Comparison of ENCODE assay signal across 8 mouse cellular contexts in genomic region chr8:92365241-92365943, GRCm38 (mm10). TPM values are rescaled to one million over a fixed set of nuclear protein-coding genes. Genes with fewer than 3 reads are reported as not detected.
DNase-seq lines count a peak whose midpoint lies in the region; ATAC-seq and TF ChIP-seq lines count a peak whose summit lies in the region.

No protein-coding gene starts in this region.

- peak; percentile 20 for DNase-seq in liver, postnatal 0 days
- no peak for DNase-seq in embryonic facial prominence, embryonic 14.5 days (ENCODE audit: low spot score)
- peak; percentile 41 for DNase-seq in hindbrain, postnatal 0 days (ENCODE audit: low spot score)
- DNase-seq in spleen, postnatal 36 days (ENCODE audit: low spot score in 2 of 2), result no peak
- no peak for DNase-seq in adrenal gland, adult 8-10 months

- TF ChIP-seq EP300 in liver, postnatal 0 days (IDR thresholded peaks at IDR 0.05; ENCODE audit: low read depth), result no peak

- 3% methylated on average over 35 of the region's 36 CpGs for WGBS in liver, postnatal 0 days (ENCODE audit: insufficient replicate concordance)
- 3% methylated on average over 36 of the region's 36 CpGs for WGBS in liver, embryonic 12.5 days (ENCODE audit: insufficient replicate concordance)
- 10% methylated on average over 36 of the region's 36 CpGs for WGBS in embryonic facial prominence, embryonic 14.5 days
- 13% methylated on average over 36 of the region's 36 CpGs for WGBS in hindbrain, postnatal 0 days
- 3% methylated on average over 36 of the region's 36 CpGs for WGBS in neural tube, embryonic 14.5 days

- no peak overlapping the region for H3K4me2 ChIP-seq in liver, postnatal 0 days (ENCODE audit: low read depth, low read length)
- no peak overlapping the region for H3K4me2 ChIP-seq in liver, embryonic 12.5 days
- H3K4me2 ChIP-seq in embryonic facial prominence, embryonic 14.5 days (ENCODE audit: low read depth, low read length), result peak overlapping the region; percentile 57
- H3K4me2 ChIP-seq in hindbrain, postnatal 0 days (ENCODE audit: low read depth, low read length), result peak overlapping the region; percentile 49
- peak overlapping the region; percentile 28; the same call in 1 of the 2 replicates for H3K4me2 ChIP-seq in neural tube, embryonic 14.5 days (ENCODE audit: low read depth, low read length)

- no peaks in the 10 kb centered on the region for H3K4me1 ChIP-seq in liver, postnatal 0 days (ENCODE audit: insufficient read depth)
- peaks cover 9% of the 10 kb centered on the region; the same call in 1 of the 2 replicates for H3K4me1 ChIP-seq in liver, embryonic 12.5 days
- peaks cover 15% of the 10 kb centered on the region; the same call in 1 of the 2 replicates for H3K4me1 ChIP-seq in embryonic facial prominence, embryonic 14.5 days (ENCODE audit: control insufficient read depth, insufficient read depth, low read length)
- peaks cover 6% of the 10 kb centered on the region; the same call in 1 of the 2 replicates for H3K4me1 ChIP-seq in hindbrain, postnatal 0 days (ENCODE audit: insufficient read depth, low read length)
- peaks cover 9% of the 10 kb centered on the region; the same call in 1 of the 2 replicates for H3K4me1 ChIP-seq in neural tube, embryonic 14.5 days (ENCODE audit: control insufficient read depth, insufficient read depth, low read length)

- no peaks in the 10 kb centered on the region for H3K9me3 ChIP-seq in liver, postnatal 0 days (ENCODE audit: low read length)
- no peaks in the 10 kb centered on the region for H3K9me3 ChIP-seq in liver, embryonic 12.5 days (replicated peaks)
- no peaks in the 10 kb centered on the region for H3K9me3 ChIP-seq in embryonic facial prominence, embryonic 14.5 days (ENCODE audit: control insufficient read depth, low read length)
- H3K9me3 ChIP-seq in hindbrain, postnatal 0 days (ENCODE audit: low read length), result no peaks in the 10 kb centered on the region
- no peaks in the 10 kb centered on the region for H3K9me3 ChIP-seq in neural tube, embryonic 14.5 days (ENCODE audit: control insufficient read depth, low read length)

- no peak for TF ChIP-seq CTCF in liver, postnatal 0 days (IDR thresholded peaks at IDR 0.05; ENCODE audit: low read depth)
- TF ChIP-seq CTCF in hindbrain, postnatal 0 days (IDR thresholded peaks at IDR 0.05; ENCODE audit: low read depth), result no peak

- peaks cover 92% of the 10 kb centered on the region for H3K27me3 ChIP-seq in liver, postnatal 0 days (ENCODE audit: insufficient read depth, low read length)
- H3K27me3 ChIP-seq in liver, embryonic 12.5 days (replicated peaks), result peaks cover 96% of the 10 kb centered on the region
- peaks cover 67% of the 10 kb centered on the region for H3K27me3 ChIP-seq in embryonic facial prominence, embryonic 14.5 days (replicated peaks; ENCODE audit: control insufficient read depth, insufficient read depth, low read length)
- peaks cover 22% of the 10 kb centered on the region for H3K27me3 ChIP-seq in hindbrain, postnatal 0 days (ENCODE audit: insufficient read depth, low read length)
- peaks cover 19% of the 10 kb centered on the region for H3K27me3 ChIP-seq in neural tube, embryonic 14.5 days (ENCODE audit: control insufficient read depth, insufficient read depth, low read length)

- no peaks in the 10 kb centered on the region for H3K36me3 ChIP-seq in liver, postnatal 0 days (replicated peaks; ENCODE audit: insufficient read depth, low read length)
- no peaks in the 10 kb centered on the region for H3K36me3 ChIP-seq in liver, embryonic 12.5 days
- H3K36me3 ChIP-seq in embryonic facial prominence, embryonic 14.5 days (ENCODE audit: control insufficient read depth, insufficient read depth, low read length), result peaks cover 3% of the 10 kb centered on the region; the same call in 1 of the 2 replicates
- no peaks in the 10 kb centered on the region for H3K36me3 ChIP-seq in hindbrain, postnatal 0 days (ENCODE audit: insufficient read depth, low read length)
- H3K36me3 ChIP-seq in neural tube, embryonic 14.5 days (ENCODE audit: control insufficient read depth, insufficient read depth, low read length), result no peaks in the 10 kb centered on the region

- no peak for ATAC-seq in liver, postnatal 0 days
- no peak for ATAC-seq in liver, embryonic 12.5 days
- ATAC-seq in embryonic facial prominence, embryonic 14.5 days (ENCODE audit: low read depth), result no peak
- ATAC-seq in hindbrain, postnatal 0 days, result no peak
- ATAC-seq in neural tube, embryonic 14.5 days (ENCODE audit: low read depth), result no peak
- no peak for ATAC-seq in erythroblast, adult 5-6 weeks (replicated peaks; ENCODE audit: low FRiP score, poor library complexity, severe bottlenecking)

- H3K4me3 ChIP-seq in liver, postnatal 0 days (ENCODE audit: low read depth, low read length), result no peak overlapping the region
- H3K4me3 ChIP-seq in liver, embryonic 12.5 days, result no peak overlapping the region
- peak overlapping the region; percentile 39 for H3K4me3 ChIP-seq in embryonic facial prominence, embryonic 14.5 days (ENCODE audit: low read depth, low read length)
- peak overlapping the region; percentile 16; the same call in 1 of the 2 replicates for H3K4me3 ChIP-seq in hindbrain, postnatal 0 days (ENCODE audit: low read length)
- peak overlapping the region; percentile 8; the same call in 1 of the 2 replicates for H3K4me3 ChIP-seq in neural tube, embryonic 14.5 days (ENCODE audit: low read depth, low read length)

- no peak overlapping the region for H3K27ac ChIP-seq in liver, postnatal 0 days (ENCODE audit: low read depth)
- H3K27ac ChIP-seq in liver, embryonic 12.5 days, result no peak overlapping the region
- H3K27ac ChIP-seq in embryonic facial prominence, embryonic 14.5 days (replicated peaks; ENCODE audit: low read depth, low read length), result no peak overlapping the region
- H3K27ac ChIP-seq in hindbrain, postnatal 0 days, result peak overlapping the region; percentile 36
- H3K27ac ChIP-seq in neural tube, embryonic 14.5 days (ENCODE audit: low read depth, low read length), result no peak overlapping the region

- no peak overlapping the region for H3K9ac ChIP-seq in liver, postnatal 0 days (replicated peaks)
- H3K9ac ChIP-seq in liver, embryonic 12.5 days, result no peak overlapping the region
- H3K9ac ChIP-seq in embryonic facial prominence, embryonic 14.5 days (ENCODE audit: low read depth, low read length), result peak overlapping the region; percentile 63
- H3K9ac ChIP-seq in hindbrain, postnatal 0 days (replicated peaks; ENCODE audit: low read length), result 0 out of 2 replicates have a peak overlapping the region, but pooled peaks have one; percentile 21
- H3K9ac ChIP-seq in neural tube, embryonic 14.5 days (replicated peaks; ENCODE audit: low read depth, low read length), result 0 out of 2 replicates have a peak overlapping the region, but pooled peaks have one; percentile 9

RNA-seq across cellular contexts. Expression of gene Irx5, which starts 8.0 kb away (rescaled TPM):
- not detected in 2 replicates for polyA plus RNA-seq in liver, postnatal 0 days (2015; fragmentation: Nextera tagmentation; extraction: Ambion mirVana)
- polyA plus RNA-seq in liver, embryonic 12.5 days (2016; fragmentation: Nextera tagmentation; extraction: Ambion mirVana), result 0.32 and 0.38 TPM in 2 replicates
- polyA plus RNA-seq in embryonic facial prominence, embryonic 14.5 days (2014; fragmentation: Nextera tagmentation; extraction: Ambion mirVana), result 11.4 and 14.2 TPM in 2 replicates
- 18.3 and 22.1 TPM in 2 replicates for total RNA-seq in hindbrain, postnatal 0 days (2014; rRNA removed)
- polyA plus RNA-seq in hindbrain, postnatal 0 days (2015; fragmentation: Nextera tagmentation; extraction: Ambion mirVana), result 11.6 and 13.9 TPM in 2 replicates
- 5.7 and 6.3 TPM in 2 replicates for polyA plus RNA-seq in neural tube, embryonic 14.5 days (2014; fragmentation: Nextera tagmentation; extraction: Ambion mirVana)
- total RNA-seq in erythroblast, adult 5-6 weeks (2015; ENCODE audit: low replicate concordance), result not detected in 2 replicates
- not detected in 2 replicates for total RNA-seq in erythroblast, adult 5-6 weeks (2017; ENCODE audit: low replicate concordance)
- total RNA-seq in adrenal gland, adult 8-10 months (2022), result 1 to 10 TPM; 2.0 to 2.4 (median 2.3) TPM

Comparison
In these comparisons a context has a peak if more than half of its experiments do, and no peak if none do; other contexts are left out.
1. DNase-seq: peak in liver, postnatal 0 days (single experiment) and hindbrain, postnatal 0 days (single experiment); none in embryonic facial prominence, embryonic 14.5 days (single experiment), spleen, postnatal 36 days (0 of 2) and adrenal gland, adult 8-10 months (single experiment).
2. H3K4me2 ChIP-seq: peak in embryonic facial prominence, embryonic 14.5 days (single experiment), hindbrain, postnatal 0 days (single experiment) and neural tube, embryonic 14.5 days (single experiment); none in liver, postnatal 0 days (single experiment) and liver, embryonic 12.5 days (single experiment).
3. H3K4me3 ChIP-seq: peak in embryonic facial prominence, embryonic 14.5 days (single experiment), hindbrain, postnatal 0 days (single experiment) and neural tube, embryonic 14.5 days (single experiment); none in liver, postnatal 0 days (single experiment) and liver, embryonic 12.5 days (single experiment).
4. H3K9ac ChIP-seq: peak in embryonic facial prominence, embryonic 14.5 days (single experiment), hindbrain, postnatal 0 days (single experiment) and neural tube, embryonic 14.5 days (single experiment); none in liver, postnatal 0 days (single experiment) and liver, embryonic 12.5 days (single experiment).